Mouse (Mus musculus): ENCODE data around the gene Tbc1d1. TPM values are rescaled to one million over a fixed set of nuclear protein-coding genes. Genes with fewer than 3 reads are reported as not detected.

Tbc1d1 gene
- total RNA-seq, 1 experiment from 2014 or later = 27.3 TPM

GRCm38 (mm10) chr5:64279668-64280067, 123.6 kb downstream of the Tbc1d1 start:
- ATAC-seq (replicated peaks in 1 of 2; ENCODE audit: insufficient read depth in 1 of 2, low FRiP score in 2 of 2, low TSS enrichment in 1 of 2, low read depth in 1 of 2, poor library complexity in 2 of 2, severe bottlenecking in 2 of 2) = no peak

GRCm38 (mm10) chr5:64280191-64280590, 124.1 kb downstream of the Tbc1d1 start:
- ATAC-seq (replicated peaks in 1 of 2; ENCODE audit: insufficient read depth in 1 of 2, low FRiP score in 2 of 2, low TSS enrichment in 1 of 2, low read depth in 1 of 2, poor library complexity in 2 of 2, severe bottlenecking in 2 of 2) = no peak

- no peak for ATAC-seq (replicated peaks in 1 of 2; ENCODE audit: insufficient read depth in 1 of 2, low FRiP score in 2 of 2, low TSS enrichment in 1 of 2, low read depth in 1 of 2, poor library complexity in 2 of 2, severe bottlenecking in 2 of 2)
These were observed 124.5 kb downstream of the Tbc1d1 start for GRCm38 (mm10) chr5:64280613-64281012.

- no peak for ATAC-seq (replicated peaks in 1 of 2; ENCODE audit: insufficient read depth in 1 of 2, low FRiP score in 2 of 2, low TSS enrichment in 1 of 2, low read depth in 1 of 2, poor library complexity in 2 of 2, severe bottlenecking in 2 of 2)
These were observed 125.6 kb downstream of the Tbc1d1 start for GRCm38 (mm10) chr5:64281674-64282073.

GRCm38 (mm10) chr5:64282594-64282993, 126.5 kb downstream of the Tbc1d1 start:
- no peak for ATAC-seq (replicated peaks in 1 of 2; ENCODE audit: insufficient read depth in 1 of 2, low FRiP score in 2 of 2, low TSS enrichment in 1 of 2, low read depth in 1 of 2, poor library complexity in 2 of 2, severe bottlenecking in 2 of 2)

- ATAC-seq (replicated peaks in 1 of 2; ENCODE audit: insufficient read depth in 1 of 2, low FRiP score in 2 of 2, low TSS enrichment in 1 of 2, low read depth in 1 of 2, poor library complexity in 2 of 2, severe bottlenecking in 2 of 2) = no peak
These were observed 129.2 kb downstream of the Tbc1d1 start for GRCm38 (mm10) chr5:64285289-64285688.

GRCm38 (mm10) chr5:64285851-64286250, 129.7 kb downstream of the Tbc1d1 start:
- ATAC-seq (replicated peaks in 1 of 2; ENCODE audit: insufficient read depth in 1 of 2, low FRiP score in 2 of 2, low TSS enrichment in 1 of 2, low read depth in 1 of 2, poor library complexity in 2 of 2, severe bottlenecking in 2 of 2) = no peak

GRCm38 (mm10) chr5:64287287-64287686, 131.2 kb downstream of the Tbc1d1 start:
- ATAC-seq (replicated peaks in 1 of 2; ENCODE audit: insufficient read depth in 1 of 2, low FRiP score in 2 of 2, low TSS enrichment in 1 of 2, low read depth in 1 of 2, poor library complexity in 2 of 2, severe bottlenecking in 2 of 2) = no peak

GRCm38 (mm10) chr5:64288031-64288928, 132.2 kb downstream of the Tbc1d1 start:
- ATAC-seq (replicated peaks in 1 of 2; ENCODE audit: insufficient read depth in 1 of 2, low FRiP score in 2 of 2, low TSS enrichment in 1 of 2, low read depth in 1 of 2, poor library complexity in 2 of 2, severe bottlenecking in 2 of 2) = peak; percentile 63 to 73

GRCm38 (mm10) chr5:64289202-64290060, 133.3 kb downstream of the Tbc1d1 start:
- ATAC-seq (replicated peaks in 1 of 2; ENCODE audit: insufficient read depth in 1 of 2, low FRiP score in 2 of 2, low TSS enrichment in 1 of 2, low read depth in 1 of 2, poor library complexity in 2 of 2, severe bottlenecking in 2 of 2) = peak; percentile 63 to 72; a peak in 3 of 4 replicates

GRCm38 (mm10) chr5:64290061-64290345, 133.9 kb downstream of the Tbc1d1 start:
- no peak for ATAC-seq (replicated peaks in 1 of 2; ENCODE audit: insufficient read depth in 1 of 2, low FRiP score in 2 of 2, low TSS enrichment in 1 of 2, low read depth in 1 of 2, poor library complexity in 2 of 2, severe bottlenecking in 2 of 2)

GRCm38 (mm10) chr5:64291657-64292056, 135.6 kb downstream of the Tbc1d1 start:
- no peak for ATAC-seq (replicated peaks in 1 of 2; ENCODE audit: insufficient read depth in 1 of 2, low FRiP score in 2 of 2, low TSS enrichment in 1 of 2, low read depth in 1 of 2, poor library complexity in 2 of 2, severe bottlenecking in 2 of 2)

- ATAC-seq (replicated peaks in 1 of 2; ENCODE audit: insufficient read depth in 1 of 2, low FRiP score in 2 of 2, low TSS enrichment in 1 of 2, low read depth in 1 of 2, poor library complexity in 2 of 2, severe bottlenecking in 2 of 2) = no peak
These were observed 139.5 kb downstream of the Tbc1d1 start for GRCm38 (mm10) chr5:64295621-64296020.

GRCm38 (mm10) chr5:64296328-64296727, 140.2 kb downstream of the Tbc1d1 start:
- no peak for ATAC-seq (replicated peaks in 1 of 2; ENCODE audit: insufficient read depth in 1 of 2, low FRiP score in 2 of 2, low TSS enrichment in 1 of 2, low read depth in 1 of 2, poor library complexity in 2 of 2, severe bottlenecking in 2 of 2)

GRCm38 (mm10) chr5:64297100-64297499, 141.0 kb downstream of the Tbc1d1 start:
- peak; percentile 27 to 53; a peak in 3 of 4 replicates for ATAC-seq (replicated peaks in 1 of 2; ENCODE audit: insufficient read depth in 1 of 2, low FRiP score in 2 of 2, low TSS enrichment in 1 of 2, low read depth in 1 of 2, poor library complexity in 2 of 2, severe bottlenecking in 2 of 2)

- peak; percentile 26 to 57; a peak in 2 of 4 replicates for ATAC-seq (replicated peaks in 1 of 2; ENCODE audit: insufficient read depth in 1 of 2, low FRiP score in 2 of 2, low TSS enrichment in 1 of 2, low read depth in 1 of 2, poor library complexity in 2 of 2, severe bottlenecking in 2 of 2)
These were observed 142.4 kb downstream of the Tbc1d1 start for GRCm38 (mm10) chr5:64298331-64299036.

GRCm38 (mm10) chr5:64299508-64300324, 143.6 kb downstream of the Tbc1d1 start:
- ATAC-seq (replicated peaks in 1 of 2; ENCODE audit: insufficient read depth in 1 of 2, low FRiP score in 2 of 2, low TSS enrichment in 1 of 2, low read depth in 1 of 2, poor library complexity in 2 of 2, severe bottlenecking in 2 of 2) = peak; percentile 14 to 43; a peak in 2 of 4 replicates

Measured in hematopoietic stem cell, adult 5-6 weeks (primary cell).